Mouse (Mus musculus) heart, adult 9 months (tissue): Measurements from ENCODE around the gene Slc24a3.

Experiments
- DNase-seq, 2 experiments: peaks; one replicate each; pipeline ENCODE4 v3.0.0; 2022; ENCODE audit warnings: low spot score in 2 of 2

Slc24a3 gene

DNA sequence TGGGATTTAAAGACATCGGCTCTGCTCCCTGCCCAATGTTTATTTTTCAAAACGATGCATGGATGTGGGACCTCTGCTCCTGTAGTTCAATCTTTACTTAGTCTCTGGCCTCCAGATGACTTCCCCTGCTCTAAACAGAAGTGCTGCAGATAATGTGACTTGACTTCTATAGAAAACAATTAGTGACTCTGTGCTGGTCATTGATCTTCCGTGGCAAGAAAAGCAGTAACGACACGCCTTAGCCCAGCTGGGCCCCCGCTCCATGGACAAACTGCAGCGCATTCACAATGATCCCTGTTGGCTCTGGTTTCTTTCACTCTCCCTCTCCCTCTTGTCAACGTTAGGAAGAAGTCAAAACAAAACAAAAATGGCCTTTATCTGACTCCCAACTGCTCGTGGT, 453.6 kb downstream of the Slc24a3 start:
- DNase-seq = no peak

DNA sequence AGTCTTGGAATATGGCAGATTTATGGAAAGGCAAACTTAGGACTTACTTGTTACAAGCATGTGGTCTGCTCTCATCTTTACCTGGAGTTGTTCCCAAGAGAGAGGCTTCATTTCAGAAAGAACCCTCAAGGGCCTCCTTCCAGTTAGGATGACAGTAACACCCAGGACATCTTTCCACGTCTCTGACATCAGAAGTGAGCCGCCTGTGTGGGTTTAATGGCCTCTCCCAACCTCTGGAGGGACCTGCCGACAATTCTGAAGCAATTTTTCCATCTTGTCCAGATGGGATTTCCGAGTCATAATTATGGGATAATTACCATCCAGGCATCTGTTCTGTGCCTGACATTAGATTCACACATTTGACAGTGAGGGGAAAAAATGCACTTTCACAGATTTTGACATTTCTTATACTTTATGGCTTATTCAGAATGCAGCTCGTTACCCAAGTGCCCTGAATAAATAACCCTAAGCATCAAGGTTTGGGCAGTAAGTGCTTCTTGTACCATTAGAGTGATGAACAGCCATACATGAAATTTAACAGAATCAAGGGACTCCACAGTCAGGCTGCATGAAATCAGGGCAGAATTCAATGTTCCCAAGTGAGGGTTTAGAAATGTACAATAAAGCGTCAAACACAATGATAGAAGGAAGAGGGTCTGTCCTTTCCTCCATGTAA, 463.7 kb downstream of the Slc24a3 start:
- no peak for DNase-seq

DNA sequence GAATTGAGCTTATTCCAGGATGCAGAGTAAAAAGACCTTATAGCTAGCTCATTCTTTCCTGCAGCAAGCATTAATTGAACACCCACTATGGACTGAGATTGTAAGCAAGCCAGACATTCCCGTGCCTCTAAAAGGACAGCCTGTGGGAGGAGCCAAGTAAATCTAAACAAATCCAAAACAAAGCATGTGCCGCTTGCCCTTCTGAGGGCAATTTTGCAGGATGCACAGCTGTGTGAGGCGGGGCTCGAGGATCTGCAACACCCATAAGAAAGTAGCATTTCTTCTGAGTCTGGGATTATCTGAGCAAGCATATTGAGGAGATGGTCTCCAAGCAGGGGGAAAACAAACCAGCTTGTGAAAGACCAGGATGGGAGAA, 464.2 kb downstream of the Slc24a3 start:
- DNase-seq = no peak

DNA sequence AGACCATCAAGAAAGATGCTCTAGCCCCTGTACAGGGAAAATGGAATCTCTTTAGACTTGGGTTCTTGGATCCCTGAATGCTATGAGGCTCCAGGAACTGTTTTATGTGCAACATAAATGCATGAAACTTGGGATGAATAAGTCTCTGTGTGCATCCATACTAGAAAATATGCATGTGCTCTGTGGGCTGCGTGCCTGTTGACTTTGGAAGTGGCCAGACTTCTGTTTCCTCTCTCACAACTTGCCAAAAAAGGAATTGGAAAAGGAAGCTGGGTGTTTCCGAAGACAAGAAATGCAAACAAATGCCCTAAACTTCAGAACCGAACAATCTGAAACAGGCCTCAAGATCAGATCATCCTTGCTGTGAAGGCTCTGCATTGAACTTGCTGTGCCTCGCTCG, 466.3 kb downstream of the Slc24a3 start:
- no peak for DNase-seq

DNA sequence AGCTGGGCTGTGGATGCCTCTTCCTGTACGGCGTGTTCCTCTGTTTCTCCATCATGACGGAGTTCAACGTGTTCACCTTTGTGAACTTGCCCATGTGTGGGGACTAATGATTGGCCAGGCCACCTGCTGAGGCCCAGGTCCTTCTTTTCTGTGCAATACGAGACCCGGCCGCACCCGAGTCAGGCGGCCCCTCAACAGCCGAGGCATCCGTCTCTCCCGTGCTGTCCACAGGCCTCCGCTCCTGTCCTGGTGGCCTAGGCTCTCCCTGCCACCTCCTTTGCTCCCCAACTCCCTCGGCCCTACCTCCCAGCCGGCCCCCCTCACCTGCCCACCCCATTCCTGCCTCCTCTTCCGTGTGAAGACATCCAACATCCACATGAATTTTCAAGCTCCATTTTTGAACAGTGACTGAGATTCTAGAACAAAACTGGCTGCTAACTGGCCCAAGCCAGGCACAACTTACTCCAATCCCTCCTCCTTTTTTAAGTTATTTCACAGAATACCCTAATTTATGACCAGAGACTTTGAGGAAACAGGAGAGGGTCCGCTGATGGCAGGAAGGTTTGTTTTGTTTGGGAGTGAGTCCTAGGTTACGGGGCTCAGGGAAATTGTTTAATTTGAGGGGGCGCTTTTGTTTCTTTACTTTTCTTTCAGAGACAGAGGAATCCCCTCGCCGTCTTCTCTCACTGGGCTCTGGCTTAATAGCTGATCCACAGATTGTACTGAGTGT, 472.9 kb downstream of the Slc24a3 start:
- no peak for DNase-seq

DNA sequence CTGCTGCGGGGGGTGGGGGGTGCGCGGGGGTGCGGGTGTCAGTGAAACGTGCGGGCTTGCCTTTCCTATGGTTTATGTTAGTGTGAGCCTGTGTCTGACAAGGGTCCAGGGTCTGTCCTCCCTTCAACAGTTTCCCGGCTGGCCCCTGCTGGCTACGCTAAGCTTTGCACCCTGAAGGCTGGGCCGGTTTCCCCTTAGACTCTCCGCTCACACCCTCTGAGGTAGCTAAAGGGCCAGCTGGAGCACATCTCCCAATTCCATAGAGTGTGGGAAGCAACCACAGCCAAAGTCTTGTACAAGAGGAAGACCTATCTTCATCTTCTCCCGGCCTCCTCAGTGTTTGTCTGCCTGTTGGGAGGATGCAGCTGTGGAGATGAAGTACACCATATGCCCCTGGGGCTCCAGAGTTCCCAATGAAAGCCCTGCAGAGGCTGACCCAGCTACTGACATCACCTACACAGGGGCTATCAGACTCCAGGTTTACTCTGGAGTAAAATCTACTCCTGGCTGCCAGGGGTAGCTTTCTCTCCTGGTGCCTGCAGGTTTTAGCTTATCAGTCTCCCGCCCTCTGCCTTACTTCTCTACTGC, 487.9 kb downstream of the Slc24a3 start:
- DNase-seq = no peak

DNA sequence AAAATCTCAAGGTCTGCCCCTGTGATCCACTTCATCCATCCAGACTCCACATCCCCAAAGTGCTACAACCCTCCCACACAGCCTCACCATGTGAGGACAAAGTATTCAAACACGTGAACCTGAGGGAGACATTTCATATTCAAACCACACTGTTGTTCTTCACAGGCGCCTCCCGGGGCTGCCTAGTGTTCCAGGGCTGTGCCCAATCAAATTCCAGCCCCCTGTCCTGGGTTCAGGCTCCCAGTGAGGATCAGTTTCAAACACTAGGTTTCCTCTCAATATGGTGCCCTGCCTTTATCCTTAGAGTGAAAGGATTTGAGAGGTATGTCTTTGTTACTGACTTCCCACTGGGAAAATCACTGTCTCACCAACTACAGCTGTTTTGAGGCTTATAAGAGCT, 488.6 kb downstream of the Slc24a3 start:
- DNase-seq = no peak

DNA sequence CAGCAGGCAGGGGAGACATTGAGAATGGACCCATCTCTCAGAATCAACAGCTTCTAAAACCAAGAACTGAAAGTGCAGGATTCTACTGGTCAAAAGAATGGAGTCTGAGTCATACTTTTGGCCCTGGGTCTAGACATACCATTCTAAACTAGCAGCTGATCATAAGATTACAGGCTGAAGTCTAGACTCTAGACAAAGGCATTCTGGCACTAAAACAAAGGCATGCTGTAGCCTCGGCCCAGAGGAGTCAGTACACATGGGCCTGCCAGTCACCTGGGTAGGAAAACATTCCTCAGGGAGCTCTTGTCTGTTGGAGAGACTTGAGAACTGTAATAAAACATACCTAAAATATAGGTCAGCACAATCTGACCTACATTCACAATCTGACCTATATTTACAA, 489.2 kb downstream of the Slc24a3 start:
- no peak for DNase-seq

DNA sequence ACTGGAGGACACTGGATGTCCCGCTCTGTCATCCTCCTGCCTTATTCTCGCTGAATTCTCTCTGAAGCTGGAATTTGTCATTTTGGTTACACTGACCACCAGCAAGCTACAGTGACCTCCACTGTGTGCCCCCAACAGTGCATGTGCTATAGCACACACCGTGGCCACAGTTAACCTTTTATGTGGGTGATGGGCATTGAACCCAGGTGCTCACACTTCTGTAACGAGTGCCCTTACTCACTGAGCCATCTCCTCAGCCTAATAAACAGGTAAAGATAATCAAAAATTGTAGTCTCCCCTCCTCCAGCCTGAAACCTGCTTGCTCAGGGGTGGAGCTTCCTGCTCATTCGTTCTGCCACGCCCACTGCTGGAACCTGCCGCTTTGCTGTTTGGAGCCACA, 493.7 kb downstream of the Slc24a3 start:
- no peak for DNase-seq

DNA sequence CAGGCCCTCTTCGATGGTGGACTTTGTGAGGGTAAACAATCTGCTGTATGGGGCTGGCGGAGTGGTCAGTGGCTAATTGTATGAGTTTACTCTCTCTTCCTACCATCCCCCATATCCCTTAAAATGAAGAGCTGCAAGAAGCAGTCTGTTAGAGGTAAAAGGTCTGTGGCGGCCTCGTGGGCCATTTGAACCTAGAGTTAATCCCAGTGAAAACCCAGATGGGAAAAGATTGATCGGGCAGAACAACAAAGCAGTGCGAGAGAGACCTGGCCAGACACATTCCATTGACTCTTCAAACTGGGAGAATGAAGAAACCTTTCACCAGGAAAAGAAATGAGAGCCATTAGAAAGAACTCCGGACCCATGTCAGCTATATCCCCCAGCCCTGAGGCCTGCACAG, 496.3 kb downstream of the Slc24a3 start:
- no peak for DNase-seq

DNA sequence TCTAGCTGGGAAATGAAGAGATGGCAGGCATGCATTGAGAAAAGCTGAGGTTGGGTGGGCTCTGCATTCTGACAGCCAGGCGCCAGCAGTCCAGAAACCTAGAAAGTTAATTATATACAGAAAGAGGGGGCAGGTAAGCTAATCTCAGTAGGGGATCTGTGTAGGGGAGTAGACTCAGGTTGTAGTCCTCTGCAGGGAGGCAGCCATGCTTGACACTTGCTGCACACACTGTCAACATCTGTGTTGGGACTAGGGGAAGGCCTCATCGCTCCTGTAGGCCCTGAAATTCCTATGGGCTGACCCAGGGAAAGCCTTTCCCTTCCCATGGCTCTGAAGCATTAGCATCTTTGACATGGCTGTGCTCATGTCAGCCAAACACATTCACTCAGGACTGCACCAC, 496.8 kb downstream of the Slc24a3 start:
- no peak for DNase-seq

DNA sequence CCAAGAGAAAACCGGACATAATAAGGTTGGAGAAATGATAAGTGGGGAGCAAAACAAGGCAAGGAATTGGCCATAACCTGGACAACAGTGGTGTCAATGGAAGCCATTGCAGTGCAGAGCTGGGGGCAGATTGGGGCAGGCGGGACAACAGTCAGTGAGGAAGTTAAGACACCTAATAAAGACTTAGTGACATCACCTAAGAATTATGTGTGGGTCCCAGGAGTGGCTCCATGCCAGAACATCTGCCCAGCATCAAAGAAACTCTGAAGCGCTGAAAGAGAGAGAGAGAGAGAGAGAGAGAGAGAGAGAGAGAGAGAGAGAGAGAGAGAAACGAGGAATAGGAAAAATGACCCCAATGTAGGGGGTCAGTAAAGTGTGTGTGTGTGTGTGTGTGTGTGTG, 500.6 kb downstream of the Slc24a3 start:
- DNase-seq = no peak

DNA sequence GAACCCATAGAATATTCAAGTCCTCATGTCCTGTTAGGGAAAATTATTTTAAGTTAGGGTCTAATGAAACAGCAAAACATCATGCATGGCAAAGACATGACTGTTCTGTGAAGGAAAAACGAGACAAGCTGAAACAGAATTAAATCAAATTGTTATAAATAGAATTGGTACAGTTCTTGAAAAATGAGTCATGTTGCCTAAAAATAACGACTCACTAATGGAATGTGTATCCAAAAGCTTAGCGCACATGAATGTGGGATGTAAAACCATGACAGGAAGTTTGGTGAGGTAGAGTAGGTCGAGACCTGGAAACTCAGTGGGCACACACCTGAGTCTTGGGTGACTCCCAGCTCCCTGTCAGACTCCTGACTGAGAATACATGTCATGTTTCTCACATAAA, 502.6 kb downstream of the Slc24a3 start:
- no peak for DNase-seq

DNA sequence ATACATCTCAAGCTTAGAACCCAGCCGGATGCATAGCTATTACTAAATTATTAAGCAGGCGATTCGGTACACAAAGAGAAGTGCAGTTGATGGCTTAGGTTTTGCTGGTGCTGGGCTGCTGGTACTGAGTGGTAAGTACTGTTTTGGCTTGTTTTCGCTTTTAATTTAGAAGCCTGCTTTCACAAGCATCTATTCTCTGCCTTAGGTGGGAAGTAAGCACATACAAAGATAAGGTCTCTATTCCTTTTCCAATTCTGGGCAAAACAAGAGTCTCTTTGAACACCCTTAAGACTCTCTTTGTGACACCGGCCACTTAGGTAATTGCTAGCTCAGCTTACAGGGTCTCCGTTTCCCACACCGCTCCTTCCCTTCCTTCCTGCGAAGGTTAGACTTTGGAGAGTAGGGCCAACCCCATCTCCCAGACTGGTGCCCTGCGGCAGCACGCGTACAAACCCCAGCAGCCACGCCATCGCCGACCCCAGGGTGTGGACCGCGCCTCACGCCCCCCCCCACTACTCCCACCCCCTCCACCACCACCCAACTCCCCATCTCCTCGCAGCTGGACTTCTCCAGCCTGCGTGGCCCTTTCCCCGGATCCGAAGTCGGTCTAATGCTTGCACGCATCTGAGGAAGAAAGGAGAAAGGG, 507.1 kb downstream of the Slc24a3 start:
- peak in 1 of 2 experiments; percentile 10 for DNase-seq

DNA sequence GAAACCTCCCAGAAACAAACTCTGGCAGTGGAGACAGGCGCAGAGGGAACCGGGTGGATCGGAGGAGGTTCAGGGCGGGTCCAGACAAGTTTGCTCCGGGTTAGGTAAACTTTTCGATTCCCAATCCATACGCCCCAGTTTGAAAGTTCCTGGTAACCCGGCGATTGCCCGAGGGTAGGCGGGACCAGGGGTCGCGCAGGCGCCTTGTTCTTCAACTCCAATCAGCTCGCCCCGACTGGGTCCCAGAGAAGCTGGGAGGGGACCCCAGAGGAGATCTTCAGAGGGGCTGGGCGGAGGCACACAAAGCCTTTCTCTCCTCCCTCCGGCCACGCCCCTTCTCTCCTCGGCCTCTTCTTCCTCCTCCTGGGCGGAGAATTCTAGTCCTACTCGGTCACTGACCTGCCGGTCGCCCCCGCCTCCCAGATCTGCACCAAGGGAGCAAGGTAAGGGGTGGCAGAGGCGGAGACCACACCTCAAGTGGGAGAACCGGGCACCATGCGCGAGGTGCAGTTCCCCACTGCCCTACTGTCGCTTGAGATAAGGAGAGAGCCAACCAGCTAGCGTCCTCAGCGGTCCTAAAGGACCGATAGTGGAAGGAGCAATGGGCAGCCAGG, 507.7 kb downstream of the Slc24a3 start, which contains the start of gene Rin2:
Rin2 (plus strand) TSS at position 74 of the 614 bp plus-strand sequence.
- DNase-seq = peak; percentile 67 to 71

DNA sequence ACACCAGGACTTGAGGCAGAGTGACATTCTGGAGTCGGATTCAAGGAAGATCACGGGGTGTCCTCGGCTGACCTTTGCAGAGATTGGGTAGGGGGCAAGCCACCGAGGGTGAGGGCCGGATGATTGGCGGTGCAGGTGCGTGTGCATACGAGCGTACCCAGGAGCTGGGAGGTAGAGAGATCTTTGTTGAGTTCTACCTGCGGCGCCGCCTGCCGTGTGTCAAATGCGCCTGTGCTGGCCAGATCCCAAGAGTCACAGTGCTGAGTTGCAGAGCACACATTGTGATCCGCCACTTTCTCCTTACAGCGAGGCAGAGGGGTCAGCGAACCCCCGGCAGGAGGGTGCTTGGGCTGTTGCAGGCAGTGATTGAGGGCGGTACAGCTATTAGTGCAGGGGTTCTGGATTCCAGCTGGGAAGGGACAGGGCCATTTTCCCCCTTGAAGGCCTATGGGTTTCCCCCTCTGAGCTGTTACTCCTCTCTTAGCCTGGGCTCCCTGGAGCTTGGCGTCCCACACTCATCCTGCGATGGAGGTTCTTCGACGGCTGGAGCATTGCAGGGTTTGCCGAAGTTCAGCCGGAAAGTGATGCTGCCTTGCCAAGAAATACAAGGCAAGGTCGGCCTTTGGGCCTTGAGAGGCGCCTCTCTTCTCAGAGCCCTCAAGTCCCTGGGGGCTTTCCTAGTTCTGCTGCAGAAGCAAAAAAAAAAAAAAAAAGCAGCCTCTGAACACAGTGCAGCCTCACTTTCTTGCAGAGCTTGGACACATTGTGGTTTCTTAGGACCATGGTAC, 508.4 kb downstream of the Slc24a3 start:
- DNase-seq = peak; percentile 30 to 58

DNA sequence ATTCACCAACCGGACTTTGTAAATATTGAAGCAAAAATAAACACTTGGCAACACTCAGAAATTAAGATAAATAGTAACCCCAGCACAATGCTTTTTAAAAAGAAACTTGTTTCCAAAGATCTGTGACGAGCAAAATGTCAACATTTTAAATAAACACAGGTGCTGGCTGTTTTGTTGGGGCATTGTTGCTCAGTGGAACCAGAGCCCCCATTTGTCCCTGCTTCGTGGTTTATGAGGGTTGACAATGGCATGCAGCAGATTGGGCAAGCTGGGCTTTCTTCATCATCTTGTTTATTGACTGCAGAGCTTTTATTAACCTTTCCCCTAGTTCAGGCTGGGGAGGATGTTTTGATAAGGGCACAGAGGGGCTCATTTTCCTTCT, 509.0 kb downstream of the Slc24a3 start:
- DNase-seq = no peak

DNA sequence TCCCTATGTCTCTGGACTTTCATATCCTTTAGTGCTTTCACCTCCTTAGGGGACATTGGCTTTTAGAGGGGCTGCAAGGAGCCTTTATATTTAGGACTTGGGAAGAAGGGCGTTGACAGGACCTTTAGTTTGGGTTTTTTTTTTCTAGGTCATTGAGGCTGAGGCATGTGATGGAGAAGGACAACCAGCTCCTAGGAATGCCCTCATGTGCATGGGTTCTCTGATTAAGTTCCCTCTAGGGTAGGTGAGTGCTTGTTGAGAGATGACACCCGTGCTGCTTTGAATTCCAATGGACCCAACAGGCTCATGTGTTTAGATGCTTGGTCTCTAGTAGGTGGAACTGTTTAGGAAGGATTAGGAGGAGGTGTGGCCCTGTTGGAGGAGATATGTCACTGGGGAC, 509.4 kb downstream of the Slc24a3 start:
- DNase-seq = no peak

DNA sequence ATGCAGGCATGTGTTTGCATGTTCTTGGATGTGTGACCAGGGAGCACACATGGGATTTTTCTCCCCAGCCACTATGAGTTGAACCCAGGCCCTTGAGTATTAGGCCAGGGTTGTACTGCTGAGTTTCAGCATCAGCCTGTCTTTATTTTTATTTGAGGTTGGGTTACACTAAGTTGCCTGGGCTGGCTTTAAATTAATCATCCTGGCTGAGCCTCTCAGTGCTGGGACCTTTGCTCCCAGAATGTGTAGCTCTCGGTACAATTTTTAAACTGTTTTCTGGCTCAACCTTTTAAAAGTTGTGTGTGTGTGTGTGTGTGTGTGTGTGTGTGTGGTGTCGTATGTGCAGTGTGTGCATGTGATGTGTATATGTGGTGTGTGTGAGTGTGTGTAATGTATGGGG, 512.6 kb downstream of the Slc24a3 start:
- DNase-seq = no peak

DNA sequence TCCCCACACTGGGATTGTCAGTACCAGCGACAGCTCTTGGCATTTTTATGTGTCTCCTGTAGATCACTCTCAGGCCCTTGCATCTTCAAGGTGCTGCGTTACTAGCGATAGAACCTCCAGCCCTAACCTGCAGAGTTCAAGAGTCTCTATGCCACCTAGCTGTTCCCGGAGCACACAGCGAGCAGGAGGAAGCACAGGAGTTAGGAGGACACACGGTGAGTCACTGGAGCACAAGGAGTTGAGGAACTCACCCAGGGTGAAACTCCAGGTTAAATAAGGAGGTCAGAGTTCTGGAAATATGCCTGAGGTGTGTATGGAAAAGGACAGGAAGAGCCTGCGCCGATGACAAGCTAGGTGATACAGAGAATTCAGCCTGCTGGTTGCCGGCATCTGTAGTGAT, 513.2 kb downstream of the Slc24a3 start:
- no peak for DNase-seq

DNA sequence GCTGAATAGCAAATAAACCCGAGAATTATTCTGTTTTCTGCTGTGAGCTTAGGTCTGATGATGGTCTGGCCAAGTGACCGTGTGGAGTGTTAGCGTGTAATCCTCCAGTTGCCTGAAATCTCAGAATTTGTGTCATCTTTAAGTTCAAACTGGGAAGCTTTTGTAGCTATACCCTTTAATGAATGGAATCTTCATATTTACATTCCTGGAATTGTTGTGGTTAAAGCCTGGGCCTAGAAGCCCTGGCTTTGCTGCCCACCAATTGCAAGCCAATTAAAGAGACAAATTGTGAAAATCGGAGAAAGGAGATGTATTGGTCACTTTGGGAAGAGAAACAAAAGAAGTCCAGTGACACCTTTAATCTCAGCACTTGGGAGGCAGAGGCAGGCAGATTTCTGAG, 514.1 kb downstream of the Slc24a3 start:
- no peak for DNase-seq

DNA sequence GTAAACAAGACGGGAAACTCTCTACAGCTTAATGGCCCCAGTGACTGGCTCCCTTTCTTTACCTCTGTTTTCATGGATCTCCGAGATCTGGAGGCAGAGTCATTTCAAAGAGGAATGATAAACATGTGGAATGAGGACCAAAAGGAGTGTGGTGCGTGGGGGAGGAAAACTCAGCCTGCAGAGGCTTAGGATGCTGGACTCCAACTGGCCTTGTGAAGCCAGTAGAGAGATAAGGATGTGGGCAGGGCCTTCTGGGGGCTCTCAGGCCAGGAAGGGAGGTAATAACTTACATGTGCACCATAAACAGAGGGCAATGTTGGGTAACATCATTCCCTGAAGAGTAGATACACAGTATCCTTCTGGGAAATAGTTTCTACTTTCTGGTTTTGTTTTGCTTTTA, 515.4 kb downstream of the Slc24a3 start:
- DNase-seq = no peak
